Mouse (Mus musculus): ENCODE measurements around the gene Taok3.

- TF ChIP-seq ZNF384 (IDR thresholded peaks at IDR 0.05; ENCODE audit: low read depth, low read length) (no peak), CHD2 (IDR thresholded peaks at IDR 0.05; ENCODE audit: low read length) (no peak), ZC3H11A (IDR thresholded peaks at IDR 0.05; ENCODE audit: low read depth, low read length) (peak; percentile 54)
These were observed 185.0 kb downstream of the Taok3 start for GRCm38 (mm10) chr5:117304947-117305346.
